Mouse (Mus musculus): ENCODE results near the gene AU021092.

GRCm38 (mm10) chr16:5250891-5251290, 28.8 kb upstream of the AU021092 start:
- no peak for TF ChIP-seq POLR2A (IDR thresholded peaks at IDR 0.05; ENCODE audit: low read depth, low read length)
- no peak for TF ChIP-seq CTCF (IDR thresholded peaks at IDR 0.05; ENCODE audit: extremely low read depth, insufficient read length, insufficient replicate concordance, low read depth, low read length)

All from small intestine, adult 2 months (tissue).